Mouse (Mus musculus): ENCODE results near the gene Ephb2. TPM values are rescaled to one million over a fixed set of nuclear protein-coding genes. Genes with fewer than 3 reads are reported as not detected.

The Ephb2 gene
- polyA plus RNA-seq, 1 experiment from 2014 or later, result 13.1 TPM

GRCm38 (mm10) chr4:136684485-136684884, 151.3 kb downstream of the Ephb2 start:
- Histone ChIP-seq H3K9ac (replicated peaks; ENCODE audit: low read depth, low read length) (no peak overlapping the region), H3K27ac (ENCODE audit: low read length) (no peak overlapping the region), H3K4me1 (replicated peaks; ENCODE audit: control insufficient read depth, insufficient read depth, low read length) (no peaks in the 10 kb centered on the region; the same call in 1 of the 2 replicates), H3K9me3 (ENCODE audit: control insufficient read depth, low read length) (no peaks in the 10 kb centered on the region), H3K4me3 (replicated peaks; ENCODE audit: low read length) (no peak overlapping the region), H3K27me3 (replicated peaks; ENCODE audit: control insufficient read depth, insufficient read depth, low read length) (no peaks in the 10 kb centered on the region), H3K4me2 (ENCODE audit: low read length) (no peak overlapping the region), H3K36me3 (ENCODE audit: control insufficient read depth, insufficient read depth) (no peaks in the 10 kb centered on the region)
- ATAC-seq, result no peak
- 78% methylated on average over 6 of the region's 6 CpGs for WGBS

- WGBS, result 78% methylated on average over 14 of the region's 14 CpGs
- H3K4me2 ChIP-seq (ENCODE audit: low read length), result no peak overlapping the region
- H3K4me3 ChIP-seq (replicated peaks; ENCODE audit: low read length), result no peak overlapping the region
- no peaks in the 10 kb centered on the region for H3K9me3 ChIP-seq (ENCODE audit: control insufficient read depth, low read length)
- no peaks in the 10 kb centered on the region for H3K36me3 ChIP-seq (ENCODE audit: control insufficient read depth, insufficient read depth)
- no peak overlapping the region for H3K9ac ChIP-seq (replicated peaks; ENCODE audit: low read depth, low read length)
- no peak for ATAC-seq
- H3K27me3 ChIP-seq (replicated peaks; ENCODE audit: control insufficient read depth, insufficient read depth, low read length), result no peaks in the 10 kb centered on the region
- H3K27ac ChIP-seq (ENCODE audit: low read length), result no peak overlapping the region
- H3K4me1 ChIP-seq (replicated peaks; ENCODE audit: control insufficient read depth, insufficient read depth, low read length), result peaks cover 3% of the 10 kb centered on the region; the same call in 1 of the 2 replicates
Observed at GRCm38 (mm10) chr4:136680641-136681040, 155.1 kb downstream of the Ephb2 start.

- Histone ChIP-seq H3K4me1 (replicated peaks; ENCODE audit: control insufficient read depth, insufficient read depth, low read length) (peaks cover 3% of the 10 kb centered on the region; the same call in 1 of the 2 replicates), H3K36me3 (ENCODE audit: control insufficient read depth, insufficient read depth) (no peaks in the 10 kb centered on the region), H3K4me2 (ENCODE audit: low read length) (no peak overlapping the region), H3K4me3 (replicated peaks; ENCODE audit: low read length) (no peak overlapping the region), H3K9me3 (ENCODE audit: control insufficient read depth, low read length) (no peaks in the 10 kb centered on the region), H3K27ac (ENCODE audit: low read length) (no peak overlapping the region), H3K9ac (replicated peaks; ENCODE audit: low read depth, low read length) (no peak overlapping the region), H3K27me3 (replicated peaks; ENCODE audit: control insufficient read depth, insufficient read depth, low read length) (no peaks in the 10 kb centered on the region)
- 88% methylated on average over 8 of the region's 8 CpGs for WGBS
- no peak for ATAC-seq
Observed at GRCm38 (mm10) chr4:136679221-136679620, 156.6 kb downstream of the Ephb2 start.

DNA sequence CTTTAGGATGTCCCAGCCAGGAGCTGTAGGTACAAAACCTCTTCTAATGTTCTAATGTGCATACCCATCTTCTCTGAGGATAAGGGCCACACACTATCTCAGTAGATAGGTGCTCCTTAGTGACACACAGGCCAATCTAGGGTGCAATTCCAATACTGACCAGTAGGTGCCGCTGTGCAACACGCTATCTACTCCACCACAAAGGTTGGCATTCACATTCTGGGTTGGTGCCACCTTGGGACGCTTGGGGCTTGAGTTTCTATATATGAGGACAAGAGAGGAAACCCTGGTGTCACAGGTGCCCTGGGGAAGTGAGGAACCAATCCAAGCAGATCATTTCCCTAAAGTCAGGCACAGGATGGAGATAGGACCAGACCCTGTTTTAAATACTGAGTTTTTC, 157.3 kb downstream of the Ephb2 start:
- Histone ChIP-seq H3K27me3 (replicated peaks; ENCODE audit: control insufficient read depth, insufficient read depth, low read length) (no peaks in the 10 kb centered on the region), H3K9me3 (ENCODE audit: control insufficient read depth, low read length) (no peaks in the 10 kb centered on the region), H3K4me3 (replicated peaks; ENCODE audit: low read length) (no peak overlapping the region), H3K4me2 (ENCODE audit: low read length) (no peak overlapping the region), H3K9ac (replicated peaks; ENCODE audit: low read depth, low read length) (0 out of 2 replicates have a peak overlapping the region, but pooled peaks have one; percentile 22), H3K27ac (ENCODE audit: low read length) (no peak overlapping the region), H3K4me1 (replicated peaks; ENCODE audit: control insufficient read depth, insufficient read depth, low read length) (peaks cover 3% of the 10 kb centered on the region; the same call in 1 of the 2 replicates), H3K36me3 (ENCODE audit: control insufficient read depth, insufficient read depth) (peaks cover 3% of the 10 kb centered on the region)
- WGBS, result 0% methylated on average over 3 of the region's 3 CpGs
- peak; percentile 75 for ATAC-seq

DNA sequence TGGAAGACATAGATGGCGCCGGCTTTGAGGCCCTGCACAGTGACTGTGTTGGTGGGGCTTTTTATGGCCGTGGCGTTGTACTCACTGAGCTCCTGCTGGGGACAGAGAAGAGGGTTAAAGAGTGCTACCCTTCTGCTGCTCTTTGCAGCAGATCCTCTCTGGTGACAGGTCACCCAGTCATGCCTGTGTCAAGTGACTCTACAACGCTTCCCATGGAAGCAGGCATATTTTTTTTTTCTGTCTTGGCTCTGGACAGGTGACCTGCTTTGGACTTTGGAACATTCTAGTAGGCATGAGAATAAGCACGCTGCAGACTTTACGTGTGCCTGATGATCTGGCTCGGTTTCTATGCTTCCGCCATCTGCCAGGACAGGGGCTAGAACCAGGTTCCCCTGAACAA, 160.3 kb downstream of the Ephb2 start:
- Histone ChIP-seq H3K9ac (replicated peaks; ENCODE audit: low read depth, low read length) (no peak overlapping the region), H3K9me3 (ENCODE audit: control insufficient read depth, low read length) (no peaks in the 10 kb centered on the region), H3K4me1 (replicated peaks; ENCODE audit: control insufficient read depth, insufficient read depth, low read length) (0 out of 2 replicates have a peak, but pooled peaks cover 3% of the 10 kb centered on the region), H3K4me2 (ENCODE audit: low read length) (no peak overlapping the region), H3K4me3 (replicated peaks; ENCODE audit: low read length) (no peak overlapping the region), H3K27ac (ENCODE audit: low read length) (no peak overlapping the region), H3K36me3 (ENCODE audit: control insufficient read depth, insufficient read depth) (peaks cover 12% of the 10 kb centered on the region), H3K27me3 (replicated peaks; ENCODE audit: control insufficient read depth, insufficient read depth, low read length) (no peaks in the 10 kb centered on the region)
- WGBS, result 90% methylated on average over 9 of the region's 9 CpGs
- ATAC-seq, result no peak

- ATAC-seq, result no peak
- H3K9me3 ChIP-seq (ENCODE audit: control insufficient read depth, low read length), result no peaks in the 10 kb centered on the region
- no peaks in the 10 kb centered on the region for H3K27me3 ChIP-seq (replicated peaks; ENCODE audit: control insufficient read depth, insufficient read depth, low read length)
- 93% methylated on average over 19 of the region's 19 CpGs for WGBS
- no peak overlapping the region for H3K4me2 ChIP-seq (ENCODE audit: low read length)
- H3K27ac ChIP-seq (ENCODE audit: low read length), result no peak overlapping the region
- no peak overlapping the region for H3K9ac ChIP-seq (replicated peaks; ENCODE audit: low read depth, low read length)
- no peak overlapping the region for H3K4me3 ChIP-seq (replicated peaks; ENCODE audit: low read length)
- H3K36me3 ChIP-seq (ENCODE audit: control insufficient read depth, insufficient read depth), result peaks cover 14% of the 10 kb centered on the region
- H3K4me1 ChIP-seq (replicated peaks; ENCODE audit: control insufficient read depth, insufficient read depth, low read length), result no peaks in the 10 kb centered on the region
Observed at GRCm38 (mm10) chr4:136672335-136673090, 163.3 kb downstream of the Ephb2 start.

GRCm38 (mm10) chr4:136667757-136668156, 168.0 kb downstream of the Ephb2 start:
- Histone ChIP-seq H3K9me3 (ENCODE audit: control insufficient read depth, low read length) (no peaks in the 10 kb centered on the region), H3K36me3 (ENCODE audit: control insufficient read depth, insufficient read depth) (peaks cover 15% of the 10 kb centered on the region), H3K4me3 (replicated peaks; ENCODE audit: low read length) (no peak overlapping the region), H3K4me2 (ENCODE audit: low read length) (no peak overlapping the region), H3K4me1 (replicated peaks; ENCODE audit: control insufficient read depth, insufficient read depth, low read length) (0 out of 2 replicates have a peak, but pooled peaks cover 2% of the 10 kb centered on the region), H3K27ac (ENCODE audit: low read length) (no peak overlapping the region), H3K27me3 (replicated peaks; ENCODE audit: control insufficient read depth, insufficient read depth, low read length) (no peaks in the 10 kb centered on the region), H3K9ac (replicated peaks; ENCODE audit: low read depth, low read length) (no peak overlapping the region)
- ATAC-seq, result no peak
- 73% methylated on average over 10 of the region's 10 CpGs for WGBS

- WGBS, result 73% methylated on average over 4 of the region's 4 CpGs
- no peak overlapping the region for H3K4me3 ChIP-seq (replicated peaks; ENCODE audit: low read length)
- peaks cover 14% of the 10 kb centered on the region for H3K36me3 ChIP-seq (ENCODE audit: control insufficient read depth, insufficient read depth)
- H3K27ac ChIP-seq (ENCODE audit: low read length), result no peak overlapping the region
- H3K4me2 ChIP-seq (ENCODE audit: low read length), result no peak overlapping the region
- no peak overlapping the region for H3K9ac ChIP-seq (replicated peaks; ENCODE audit: low read depth, low read length)
- no peak for ATAC-seq
- H3K9me3 ChIP-seq (ENCODE audit: control insufficient read depth, low read length), result no peaks in the 10 kb centered on the region
- no peaks in the 10 kb centered on the region for H3K27me3 ChIP-seq (replicated peaks; ENCODE audit: control insufficient read depth, insufficient read depth, low read length)
- H3K4me1 ChIP-seq (replicated peaks; ENCODE audit: control insufficient read depth, insufficient read depth, low read length), result 0 out of 2 replicates have a peak, but pooled peaks cover 2% of the 10 kb centered on the region
Observed at GRCm38 (mm10) chr4:136666002-136666401, 169.8 kb downstream of the Ephb2 start.

DNA sequence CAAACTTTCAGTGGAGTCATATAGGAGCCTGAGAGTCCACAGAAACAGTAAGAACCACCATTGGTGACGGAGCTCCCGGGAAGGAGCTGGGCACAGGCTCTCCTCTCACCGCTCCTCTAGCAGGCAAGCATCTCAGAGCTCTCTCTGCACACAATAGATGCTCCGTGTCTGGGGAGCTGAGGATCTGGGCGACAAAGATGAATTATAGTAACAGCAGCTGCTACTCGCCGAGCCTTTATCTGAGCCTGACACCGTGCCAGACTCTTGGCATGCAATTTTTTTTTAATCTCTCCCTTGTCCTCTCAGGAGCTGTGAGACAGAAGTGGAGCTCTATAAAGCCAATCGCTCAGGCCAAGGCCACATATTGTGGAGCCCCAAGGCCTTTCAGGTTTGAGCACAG, 170.7 kb downstream of the Ephb2 start:
- Histone ChIP-seq H3K4me1 (replicated peaks; ENCODE audit: control insufficient read depth, insufficient read depth, low read length) (0 out of 2 replicates have a peak, but pooled peaks cover 2% of the 10 kb centered on the region), H3K9me3 (ENCODE audit: control insufficient read depth, low read length) (no peaks in the 10 kb centered on the region), H3K4me2 (ENCODE audit: low read length) (no peak overlapping the region), H3K9ac (replicated peaks; ENCODE audit: low read depth, low read length) (no peak overlapping the region), H3K4me3 (replicated peaks; ENCODE audit: low read length) (no peak overlapping the region), H3K27me3 (replicated peaks; ENCODE audit: control insufficient read depth, insufficient read depth, low read length) (no peaks in the 10 kb centered on the region), H3K36me3 (ENCODE audit: control insufficient read depth, insufficient read depth) (peaks cover 20% of the 10 kb centered on the region), H3K27ac (ENCODE audit: low read length) (peak overlapping the region; percentile 85)
- 35% methylated on average over 9 of the region's 9 CpGs for WGBS
- peak; percentile 80 for ATAC-seq
